Mouse (Mus musculus) CD8-positive naive resting alpha-beta T cell, adult 2 months (primary cell): ENCODE data around the gene Gli2.
A peak's percentile ranks its signal among the peaks of the same experiment; 100 is the strongest.

Experiments
- DNase-seq, 2 experiments: peaks; one replicate each; pipeline ENCODE4 v3.0.0; 2022; ENCODE audit warnings: low read depth in 2 of 2, low spot score in 2 of 2

Gli2 gene

DNA sequence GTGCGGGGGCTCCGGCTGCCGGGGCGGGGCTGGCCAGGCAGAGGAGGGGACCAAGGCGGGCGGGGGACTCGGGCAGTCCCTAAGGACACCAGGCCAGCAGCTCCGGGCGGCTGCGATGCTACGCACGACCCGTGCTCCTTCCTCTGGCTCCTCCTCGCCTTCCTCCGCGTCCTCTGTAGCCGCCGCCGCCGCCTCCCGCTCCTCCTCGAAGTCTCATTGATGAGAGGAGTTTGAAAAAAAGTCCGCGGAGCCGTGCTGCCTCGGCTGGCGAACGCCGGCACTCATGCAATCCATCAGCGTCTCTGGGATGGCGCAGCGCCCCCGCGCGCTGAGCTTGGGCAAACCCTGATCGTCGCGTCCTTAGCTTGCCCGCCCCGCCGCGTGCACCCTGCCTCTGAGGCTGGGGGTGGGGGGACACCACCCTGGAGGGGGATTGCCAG, at the start of gene Gli2:
Gene Gli2, minus strand, starts transcription at position 218 of the 440 bp plus-strand sequence.
- no peak for DNase-seq

DNA sequence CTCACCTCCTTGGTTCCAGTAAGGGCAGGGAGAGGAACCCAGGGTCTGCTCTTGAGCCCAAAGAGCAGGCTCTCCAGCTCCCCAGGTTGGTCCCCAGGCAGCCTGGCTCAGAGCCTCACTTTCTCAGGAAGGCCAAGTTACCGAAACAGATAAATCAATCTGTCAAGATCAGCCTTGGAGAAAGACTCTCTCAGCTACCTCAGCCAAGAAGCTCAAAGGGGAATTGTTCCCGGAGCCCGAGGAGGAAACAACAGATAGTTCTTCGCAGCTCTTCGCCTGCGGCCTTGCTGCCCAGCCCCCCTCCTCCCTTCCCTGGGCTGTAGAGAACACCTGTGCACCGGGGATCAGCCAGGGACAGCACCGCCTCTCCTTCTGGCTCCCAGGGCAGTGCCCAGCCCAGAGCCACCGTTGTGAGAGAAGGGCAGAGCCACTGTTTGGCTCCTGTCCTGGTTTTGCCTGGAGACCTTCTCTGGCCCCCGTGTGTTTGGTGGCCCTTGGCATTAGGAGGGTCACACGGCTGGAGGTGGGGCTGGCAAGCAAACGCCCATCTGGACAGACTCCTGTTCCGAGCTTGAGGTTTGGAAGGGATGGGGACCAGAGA, 44.6 kb upstream of the Gli2 start:
- DNase-seq = no peak

DNA sequence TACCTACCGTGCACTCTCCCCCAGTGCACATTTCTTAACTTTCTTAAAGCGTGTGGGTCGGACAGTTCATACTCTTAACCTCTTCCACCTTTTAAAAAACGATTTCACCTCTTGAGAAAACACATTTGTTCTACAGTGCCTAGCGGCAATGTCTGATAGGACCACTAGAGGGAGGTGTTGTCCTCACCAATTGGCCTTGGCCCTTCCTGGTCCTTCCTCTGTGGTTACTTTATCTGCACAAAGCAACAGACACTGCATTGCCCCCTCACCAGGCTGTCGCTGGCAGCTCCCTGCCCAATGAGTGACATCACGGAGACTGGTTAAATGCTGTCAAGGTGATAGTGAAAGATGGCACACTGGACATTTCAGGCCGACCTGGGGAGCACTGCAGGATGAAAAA, 40.3 kb upstream of the Gli2 start:
- DNase-seq = no peak

DNA sequence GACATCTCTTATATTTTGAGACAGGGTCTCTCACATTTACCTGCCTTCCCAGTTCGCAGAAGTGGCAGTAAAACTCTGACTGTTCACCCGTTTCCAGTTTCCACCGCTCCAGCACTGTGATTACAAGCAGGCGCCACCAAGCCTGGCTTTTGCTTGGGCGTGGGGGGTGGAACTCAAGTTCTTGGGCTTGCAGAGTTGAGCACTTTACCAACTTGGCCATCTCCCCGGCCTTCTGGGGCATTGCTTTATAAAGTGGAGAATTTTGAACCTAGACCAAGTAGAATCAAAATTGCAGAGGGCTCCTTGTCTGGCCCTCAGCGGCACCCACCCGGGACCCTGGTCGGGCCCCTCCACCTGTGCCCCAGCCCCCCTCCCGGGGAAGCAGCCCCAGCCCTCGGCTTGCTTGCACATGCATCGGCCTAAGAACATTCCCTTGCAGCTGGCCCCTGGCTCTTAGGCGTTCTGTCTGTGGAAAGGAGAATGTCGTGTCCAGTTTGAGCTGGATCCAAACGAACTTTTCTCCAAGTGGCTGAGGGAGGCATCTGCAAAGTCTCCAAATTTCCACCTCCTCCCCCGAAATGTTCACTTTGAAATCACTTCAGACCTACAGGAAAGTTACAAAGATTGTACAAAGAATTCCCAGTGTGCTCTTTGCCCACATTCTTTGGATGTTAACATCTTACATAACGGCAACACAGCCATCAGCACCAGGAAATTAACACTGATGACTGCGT, 36.6 kb upstream of the Gli2 start:
- no peak for DNase-seq

DNA sequence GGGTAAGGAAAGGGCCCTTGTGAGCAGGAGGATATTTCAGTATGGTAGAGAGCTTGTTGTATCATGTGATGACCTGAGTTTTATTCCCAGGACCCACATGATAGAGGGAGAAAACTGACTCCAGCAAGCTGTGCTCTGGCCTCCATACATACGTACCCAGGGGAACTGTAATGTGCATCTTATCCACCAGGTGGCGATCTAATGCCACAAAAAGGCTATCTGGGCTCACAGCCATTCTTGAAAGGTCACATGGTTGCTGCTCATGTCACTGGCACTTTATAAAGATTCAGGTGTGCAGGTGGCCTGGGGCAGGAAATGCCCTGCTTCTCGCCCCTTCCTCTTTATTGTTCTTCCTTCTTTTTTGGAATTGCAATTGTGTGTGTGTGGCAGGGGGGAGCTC, 34.1 kb upstream of the Gli2 start:
- peak; percentile 7 to 23 for DNase-seq

DNA sequence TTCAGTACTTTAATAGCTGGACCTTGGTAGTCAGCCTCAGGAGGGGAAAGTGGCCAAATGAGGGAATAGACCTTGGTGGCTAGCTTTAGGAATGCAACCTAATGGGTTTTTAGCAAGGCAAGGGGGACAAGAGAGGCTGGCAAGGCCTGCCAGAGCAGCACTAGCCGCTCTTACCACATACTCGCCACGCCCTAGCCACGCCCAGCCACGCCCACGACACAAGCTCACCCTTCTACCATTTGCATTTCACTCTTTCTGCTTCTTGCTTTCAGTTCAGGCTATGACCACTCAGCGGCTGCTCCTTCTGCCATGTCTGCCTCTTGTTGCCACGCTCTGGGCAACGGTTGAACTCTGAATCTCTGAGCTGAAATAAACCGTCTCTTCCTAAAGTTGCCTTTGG, 32.4 kb upstream of the Gli2 start:
- no peak for DNase-seq

DNA sequence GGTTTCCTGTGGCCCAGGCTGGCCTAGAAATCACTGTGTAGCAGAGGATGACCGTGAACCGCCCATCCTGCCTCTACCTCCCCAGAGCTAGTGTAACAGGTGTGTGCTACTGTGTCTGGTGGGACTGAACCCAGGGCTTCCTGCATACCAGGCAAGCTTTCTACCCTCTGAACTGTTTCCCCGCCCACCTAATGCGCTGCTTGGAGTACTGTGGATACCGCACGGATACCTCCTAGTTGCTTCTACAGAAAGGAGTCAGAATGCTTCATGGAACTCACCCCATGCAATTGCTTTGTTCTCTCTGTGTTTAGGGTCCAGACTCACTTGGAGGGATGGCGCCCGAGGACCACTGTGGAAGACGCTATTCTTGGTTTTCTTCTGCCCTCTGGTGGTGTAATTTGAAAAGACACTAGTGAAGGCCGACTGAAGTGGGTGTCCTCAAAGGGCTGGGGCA, 30.1 kb upstream of the Gli2 start:
- no peak for DNase-seq

DNA sequence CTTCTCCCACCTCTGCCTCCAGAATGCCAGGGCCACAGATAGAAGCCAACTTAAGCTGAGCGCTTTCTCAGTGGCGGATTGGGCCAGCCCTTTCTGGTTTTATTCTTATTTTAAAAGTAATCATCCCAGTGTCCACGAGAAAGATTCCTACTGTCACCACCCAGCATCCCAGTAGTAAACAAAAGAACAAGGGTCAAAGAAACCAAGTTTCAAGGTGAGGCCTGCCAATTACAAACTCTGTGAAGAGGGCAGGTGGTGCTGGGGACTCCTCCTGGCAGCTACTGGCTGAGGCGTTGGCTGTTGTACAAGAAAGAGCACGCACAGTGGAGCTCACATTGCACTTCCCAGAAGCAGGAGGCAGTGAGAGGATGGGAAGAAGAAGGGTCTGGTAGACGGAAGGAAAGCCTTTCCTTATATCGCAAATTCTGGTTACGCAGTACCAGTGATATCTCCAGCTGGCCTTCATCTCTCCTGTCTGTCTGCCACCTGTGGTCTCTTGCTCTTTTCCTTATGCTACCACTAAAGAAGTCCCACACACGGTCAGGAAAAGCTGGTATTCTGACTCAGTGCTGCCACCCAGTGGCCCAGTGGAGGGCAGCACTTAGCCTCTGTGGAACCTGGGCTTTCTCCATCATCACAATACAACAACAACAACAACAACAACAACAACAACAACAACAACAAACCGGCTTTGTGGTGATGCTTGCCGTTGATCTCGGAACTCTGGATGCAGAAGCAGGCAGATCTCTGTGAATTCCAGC, 29.0 kb upstream of the Gli2 start:
- no peak for DNase-seq

DNA sequence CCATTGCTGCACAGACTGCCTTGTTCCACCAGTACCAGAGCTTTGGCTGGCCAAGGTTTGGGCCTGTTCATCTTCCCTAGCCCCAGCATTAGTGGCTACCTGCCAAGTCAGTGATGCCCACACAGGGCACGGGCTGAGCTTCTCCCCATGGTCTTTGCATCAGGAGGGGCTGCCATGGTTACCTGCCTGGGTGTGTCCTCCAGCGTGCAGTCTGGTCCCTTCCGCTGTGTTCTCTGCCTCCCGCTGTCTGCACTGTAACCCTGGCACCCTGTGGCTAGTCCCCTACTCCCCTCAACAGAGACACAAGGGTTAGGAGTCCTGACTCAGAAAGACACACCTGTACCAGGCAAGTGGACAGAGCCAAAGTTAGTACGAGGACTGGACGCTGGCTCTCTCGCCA, 24.5 kb upstream of the Gli2 start:
- no peak for DNase-seq

DNA sequence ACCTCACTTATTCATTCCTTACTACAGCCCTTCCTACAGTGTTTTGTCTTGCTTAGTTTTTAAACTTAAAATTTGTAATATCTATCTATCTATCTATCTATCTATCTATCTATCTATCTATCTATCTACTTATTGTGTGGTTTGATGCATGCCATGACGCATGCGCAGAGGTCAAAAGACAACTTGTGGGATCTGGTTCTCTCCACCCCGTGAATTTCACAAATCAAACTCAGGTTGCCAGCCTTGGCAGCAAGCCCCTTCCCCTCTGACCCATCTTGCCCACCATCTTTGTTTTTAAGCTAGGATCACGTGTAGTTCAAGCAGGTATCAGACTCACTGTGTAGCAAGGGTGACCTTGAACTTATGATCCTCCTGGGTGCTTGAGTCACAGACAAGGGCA, 22.9 kb upstream of the Gli2 start:
- no peak for DNase-seq

DNA sequence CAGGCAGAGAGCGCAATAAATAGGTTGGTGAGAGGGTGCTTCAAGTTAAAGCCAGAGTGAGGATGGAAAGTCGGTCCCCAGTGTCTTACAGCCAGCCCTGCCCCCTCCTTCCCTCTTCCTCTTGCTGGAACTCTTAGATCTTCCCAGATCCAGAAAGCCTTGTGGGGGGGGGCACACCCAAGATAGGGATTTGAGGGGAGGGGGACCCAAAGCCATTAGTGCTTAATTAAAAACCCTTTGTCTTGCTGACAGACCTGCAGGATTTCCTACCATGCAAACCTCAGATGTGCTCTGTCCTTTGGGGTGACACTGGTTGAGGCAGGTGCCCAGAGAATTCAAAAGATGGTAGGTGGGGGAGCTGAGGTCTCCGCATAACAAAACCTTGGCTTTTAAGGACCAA, 22.5 kb upstream of the Gli2 start:
- DNase-seq = no peak

DNA sequence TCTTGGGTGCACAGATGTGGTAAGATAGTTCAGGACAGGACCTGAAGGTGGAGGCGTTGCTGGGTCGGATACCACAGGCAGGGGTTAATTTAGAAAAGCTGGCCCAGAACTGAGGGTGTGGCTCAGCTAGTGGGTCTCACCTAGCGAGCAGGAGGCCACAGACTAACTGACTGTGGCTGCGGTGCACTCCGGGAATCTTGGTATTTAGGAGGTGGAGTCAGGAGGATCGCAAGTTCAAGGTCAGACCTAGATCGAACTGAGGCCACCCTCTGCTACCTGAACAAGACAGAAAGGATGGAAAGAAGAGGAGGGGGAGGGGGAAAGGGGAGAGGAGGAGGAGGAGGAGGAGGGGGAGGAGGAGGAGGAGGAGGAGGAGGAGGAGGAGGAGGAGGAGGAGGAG, 22.1 kb upstream of the Gli2 start:
- no peak for DNase-seq

DNA sequence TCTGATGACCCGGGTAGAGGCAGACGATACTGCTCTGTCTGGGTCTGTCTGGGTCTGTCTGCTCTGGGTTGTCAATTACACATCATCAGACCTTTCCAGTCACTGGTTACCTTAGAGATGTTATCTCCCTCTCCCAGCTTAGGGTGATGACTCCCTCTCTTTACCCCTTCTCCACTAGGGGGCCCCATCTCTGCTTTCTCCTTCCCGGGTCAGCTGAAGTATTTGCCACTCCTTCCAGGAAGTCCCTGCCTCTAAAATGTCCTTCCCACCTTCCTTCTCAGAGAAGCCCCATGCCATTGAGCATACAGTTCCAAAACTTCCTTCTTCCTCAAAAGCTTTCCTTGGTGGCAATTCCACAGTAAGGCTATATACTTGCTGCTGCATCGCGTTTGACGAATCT, 21.5 kb upstream of the Gli2 start:
- no peak for DNase-seq

DNA sequence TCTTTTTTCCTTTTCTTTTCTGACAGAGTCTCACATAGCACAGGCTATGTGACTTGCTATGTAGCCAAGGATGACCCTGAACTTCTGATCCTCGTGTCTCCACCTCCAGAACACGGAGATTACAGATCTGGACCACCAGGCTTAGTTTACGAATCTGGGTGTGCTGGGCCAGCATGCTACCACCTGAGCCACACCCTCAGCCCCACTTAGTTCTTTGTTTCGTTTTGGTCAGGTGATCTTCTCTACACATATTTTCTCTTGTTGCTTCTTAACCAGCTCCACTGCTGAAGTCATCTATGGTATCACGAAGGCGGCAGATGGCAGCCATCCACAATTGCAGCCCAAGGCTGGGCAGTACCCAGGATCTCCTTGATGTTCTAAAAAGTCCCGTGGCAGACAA, 20.5 kb upstream of the Gli2 start:
- no peak for DNase-seq

DNA sequence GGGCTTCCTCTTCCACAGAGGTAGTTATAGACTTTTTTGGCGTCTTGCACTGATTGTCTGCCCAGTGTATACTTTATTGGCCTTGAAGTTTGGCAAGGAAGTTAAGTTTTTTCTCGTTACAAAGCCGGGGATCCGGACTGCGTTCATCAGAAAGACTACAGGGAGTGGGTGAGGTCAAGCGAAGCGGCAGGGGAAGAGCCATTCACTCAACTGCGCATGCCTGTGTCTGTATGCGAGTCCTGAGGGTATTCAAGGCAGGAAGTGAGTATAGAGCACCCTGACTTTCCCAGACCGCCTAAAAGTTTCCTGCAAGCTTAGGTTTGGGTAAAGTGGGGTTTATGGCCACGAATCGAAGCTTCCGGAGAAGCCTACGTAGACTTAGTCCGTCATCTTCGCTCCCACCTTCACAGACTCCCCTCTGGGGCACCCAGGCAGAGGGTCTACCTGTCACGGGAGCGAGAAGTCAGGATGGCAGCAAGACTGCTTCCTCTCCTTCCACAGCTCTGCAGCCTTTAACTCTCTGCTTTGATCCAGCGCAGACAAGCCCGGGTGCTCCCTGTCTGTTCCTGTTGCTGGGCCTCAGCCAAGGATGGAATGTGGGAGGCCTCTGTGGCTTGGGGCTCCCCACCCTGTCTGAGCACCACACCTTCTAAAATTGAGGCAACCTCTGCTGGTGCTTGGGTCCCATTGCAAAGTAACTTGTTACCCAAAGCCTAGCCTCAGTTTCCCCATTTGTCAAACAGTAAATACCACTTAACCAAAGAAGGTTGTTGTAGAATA, 11.7 kb upstream of the Gli2 start:
- DNase-seq = no peak

DNA sequence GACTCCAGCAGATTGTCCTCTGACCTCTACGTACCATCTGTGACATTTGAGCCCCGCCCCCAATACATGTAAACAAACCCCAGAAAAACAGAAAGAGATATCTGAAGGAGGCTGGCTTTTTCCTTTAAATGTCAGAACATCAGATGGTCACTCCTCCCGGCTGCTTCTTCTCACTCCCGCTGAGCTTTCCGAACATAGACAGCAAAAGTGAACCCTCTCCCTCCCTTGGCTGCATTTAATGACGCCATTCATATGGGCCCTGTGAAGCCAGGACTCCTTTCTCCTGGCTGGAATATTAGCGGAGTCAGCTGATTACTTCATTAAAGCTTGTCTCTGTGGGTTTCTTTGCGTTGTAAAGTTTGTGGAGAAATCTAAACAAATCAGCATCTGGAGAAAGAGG, 3.1 kb upstream of the Gli2 start:
- no peak for DNase-seq

DNA sequence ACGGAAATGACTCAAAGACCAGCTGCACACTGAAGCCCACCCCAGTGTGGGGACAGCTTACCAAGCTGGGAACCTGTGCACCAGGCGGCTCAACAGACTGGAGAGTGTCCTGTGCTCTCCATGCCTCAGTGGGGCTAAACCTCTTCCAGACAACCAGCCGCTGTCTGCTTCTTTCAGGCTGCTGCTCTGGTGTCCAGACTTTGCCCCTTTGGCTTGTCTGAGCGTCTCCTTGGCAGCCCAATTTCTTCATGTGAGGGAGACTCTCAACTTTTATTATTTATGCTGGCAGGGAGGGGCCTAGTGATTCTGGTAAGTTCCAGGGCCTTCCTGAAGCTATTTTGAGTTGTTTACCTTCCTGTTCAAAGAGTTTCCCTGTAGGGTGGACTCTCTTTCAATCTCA, 2.4 kb upstream of the Gli2 start:
- no peak for DNase-seq

DNA sequence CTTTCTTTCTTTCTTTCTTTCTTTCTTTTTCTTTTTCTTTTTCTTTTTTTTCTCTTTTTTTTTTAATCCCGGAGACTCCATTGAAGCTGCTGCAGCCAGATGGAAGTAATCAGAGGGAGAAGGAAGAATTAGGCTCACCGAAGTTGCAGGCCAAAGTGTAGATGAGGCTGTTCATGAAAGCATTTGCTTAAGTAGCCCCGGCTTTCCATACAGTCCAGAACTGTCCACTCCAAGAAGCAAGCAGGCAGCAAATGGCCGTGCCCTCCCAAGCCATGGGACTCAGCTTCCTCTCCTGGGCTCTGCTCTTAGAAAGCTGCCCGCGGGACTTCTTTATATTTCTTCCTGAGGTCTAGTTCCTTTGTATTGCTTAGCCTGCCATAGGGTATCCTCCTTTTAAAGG, 1.0 kb upstream of the Gli2 start:
- DNase-seq = no peak

DNA sequence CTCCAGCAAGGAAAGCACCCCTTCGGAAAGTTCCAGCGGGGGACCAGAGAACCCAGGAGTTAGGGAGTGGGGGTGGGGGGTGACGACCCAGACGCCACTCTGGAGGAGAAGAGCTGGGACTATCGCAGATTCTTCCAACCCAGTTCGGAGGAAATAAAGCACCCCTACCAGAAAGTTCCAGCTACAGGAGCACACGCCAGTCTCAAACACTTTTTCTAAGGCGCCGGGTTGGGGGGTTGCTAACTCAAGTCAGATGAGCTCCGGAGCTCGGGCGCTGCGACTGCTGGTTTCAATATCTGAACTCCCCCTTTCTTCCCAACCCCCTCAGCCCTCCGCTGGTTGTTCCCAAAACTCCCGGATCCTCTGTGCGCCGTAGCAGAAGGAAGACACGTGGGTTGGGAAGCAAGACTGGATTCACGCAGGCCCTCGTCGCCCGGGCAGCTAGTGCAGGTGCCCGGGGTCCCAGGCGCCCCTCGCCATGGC, 494 bp upstream of the Gli2 start:
- no peak for DNase-seq

DNA sequence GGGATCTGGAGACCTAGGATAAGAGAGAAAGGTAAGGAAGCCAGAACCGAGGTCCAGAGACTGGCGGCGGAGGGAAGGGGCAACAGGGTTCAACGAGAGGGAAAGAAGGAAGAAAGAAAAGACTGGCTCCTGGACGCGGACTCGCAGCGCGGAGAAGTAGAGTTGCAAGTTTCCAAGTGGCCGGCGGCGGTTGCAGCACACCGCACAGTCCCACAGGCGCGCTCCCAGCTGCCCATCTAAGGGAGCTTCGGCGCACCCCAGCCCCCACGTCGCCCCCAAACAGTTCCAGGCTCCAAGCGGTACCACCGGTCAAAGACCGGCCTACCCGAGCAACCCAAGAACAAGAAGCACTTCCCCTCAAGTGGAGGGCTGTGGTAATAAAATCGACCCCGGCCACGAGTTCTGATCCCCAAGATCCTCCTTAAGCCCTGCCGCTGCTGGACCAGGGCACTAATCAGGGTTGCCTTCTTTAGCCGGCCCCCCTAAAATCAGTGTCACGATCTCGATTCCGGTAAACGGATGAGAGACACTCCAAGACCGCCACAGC, 715 bp downstream of the Gli2 start:
- no peak for DNase-seq

DNA sequence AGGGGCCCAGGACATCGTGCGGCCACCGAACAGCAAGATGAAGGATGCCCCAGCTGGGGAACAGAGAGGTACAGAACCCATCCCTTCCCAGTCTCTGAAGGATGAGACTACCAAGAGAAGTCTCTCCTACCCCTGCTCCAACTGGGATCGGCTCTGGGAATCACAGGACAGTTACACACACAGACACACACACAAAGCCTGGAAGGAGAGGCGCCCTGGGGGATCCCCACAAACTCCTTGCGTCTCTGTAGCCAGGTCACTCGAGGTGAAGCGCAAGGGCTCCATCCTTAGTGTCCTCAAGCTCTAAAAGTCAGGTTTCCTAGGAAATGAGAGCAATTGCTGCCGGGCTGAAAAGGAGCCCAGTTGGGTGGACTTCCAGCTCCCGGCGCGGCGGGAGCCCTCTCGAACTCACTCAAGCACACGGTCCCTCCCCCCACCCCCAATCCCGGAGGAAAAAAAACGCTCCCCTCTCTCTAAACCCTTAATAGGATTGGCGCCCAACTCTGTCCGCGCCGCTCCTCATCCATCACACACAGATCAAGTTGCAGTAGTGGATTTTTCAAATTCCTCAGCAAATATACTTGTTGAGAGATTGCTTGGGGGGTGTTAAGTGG, 1.4 kb downstream of the Gli2 start:
- no peak for DNase-seq
